Mouse (Mus musculus) small intestine, adult 2 months (tissue): Measurements from ENCODE around the gene Rsrp1.

Experiments used
- CTCF ChIP-seq: fragments of 200-500 bp; IDR thresholded peaks from 2 replicates; pipeline ENCODE4 v1.5.1; 2012; ENCODE audit warnings: low read depth, mild to moderate bottlenecking, control low read depth, inconsistent platforms, low read length, moderate library complexity, mixed read lengths; ENCODE audit not compliant: insufficient replicate concordance, insufficient read length; ENCODE audit errors: extremely low read depth
- POLR2A ChIP-seq: fragments of 200-500 bp; IDR thresholded peaks from 2 replicates; pipeline ENCODE4 v1.6.1; 2012; ENCODE audit warnings: low read depth, mild to moderate bottlenecking, control low read depth, inconsistent platforms, low read length, moderate library complexity

DNA sequence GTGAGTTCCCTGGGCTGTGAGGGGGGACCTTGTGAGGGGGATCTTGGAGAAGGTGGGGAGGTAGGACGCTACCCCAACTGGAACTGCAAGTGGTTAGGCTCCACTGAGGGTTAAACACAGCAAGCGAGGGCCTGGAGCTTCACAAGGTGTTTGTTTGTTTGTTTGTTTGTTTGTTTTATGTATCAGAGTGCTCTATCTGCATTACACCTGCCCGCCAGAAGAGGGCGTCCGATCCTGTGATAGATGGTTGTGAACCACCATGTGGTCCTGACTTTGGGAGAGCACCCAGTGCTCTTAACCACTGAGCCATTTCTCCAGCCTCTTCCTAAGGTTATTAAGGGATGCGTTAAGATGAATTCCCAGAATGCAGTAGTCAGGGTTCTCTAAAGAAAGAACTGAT is 43.4 kb upstream of the Rsrp1 start:
- TF ChIP-seq CTCF (peak; percentile 32; the same call in 1 of the 2 replicates), POLR2A (no peak)
